Mouse (Mus musculus): Measurements from ENCODE around the gene Ppp1r12a.

DNA sequence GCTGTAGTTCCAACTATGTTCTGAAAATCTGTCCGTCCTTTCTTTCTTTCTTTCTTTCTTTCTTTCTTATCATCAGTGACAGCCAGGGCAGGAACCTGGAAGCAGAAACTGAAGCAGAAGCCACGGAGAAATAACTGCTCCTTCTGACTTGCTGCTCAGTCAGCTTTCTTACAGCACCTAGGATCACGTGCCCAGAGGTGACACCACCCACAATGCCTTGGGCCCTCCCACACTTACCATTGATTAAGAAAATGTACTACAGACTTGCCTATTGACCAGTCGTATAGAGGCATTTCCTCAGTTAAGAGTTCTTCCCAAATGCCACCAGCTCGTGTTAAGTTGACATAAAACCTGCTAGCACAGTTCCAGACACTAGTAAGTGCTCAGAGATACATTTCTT lies 12.1 kb downstream of the Ppp1r12a start:
- TF ChIP-seq CTCF (IDR thresholded peaks at IDR 0.05; ENCODE audit: control insufficient read depth, insufficient read depth, insufficient read length), result no peak
- no peak for TF ChIP-seq MAX (IDR thresholded peaks at IDR 0.05)
- no peak for TF ChIP-seq MYOD1 (IDR thresholded peaks at IDR 0.05; ENCODE audit: control insufficient read depth, insufficient read length, low read depth)
- TF ChIP-seq CEBPB (IDR thresholded peaks at IDR 0.05; ENCODE audit: low read depth), result no peak
- TF ChIP-seq MYOG (IDR thresholded peaks at IDR 0.05; ENCODE audit: control insufficient read depth, extremely low read depth, insufficient read length), result no peak
- TF ChIP-seq FOSL1 (IDR thresholded peaks at IDR 0.05; ENCODE audit: insufficient read depth, low read length, poor library complexity, severe bottlenecking), result no peak
- no peak for TF ChIP-seq USF1 (IDR thresholded peaks at IDR 0.05; ENCODE audit: low read depth)
